19 mouse cellular contexts compared by ENCODE assay signal in the genomic region with DNA sequence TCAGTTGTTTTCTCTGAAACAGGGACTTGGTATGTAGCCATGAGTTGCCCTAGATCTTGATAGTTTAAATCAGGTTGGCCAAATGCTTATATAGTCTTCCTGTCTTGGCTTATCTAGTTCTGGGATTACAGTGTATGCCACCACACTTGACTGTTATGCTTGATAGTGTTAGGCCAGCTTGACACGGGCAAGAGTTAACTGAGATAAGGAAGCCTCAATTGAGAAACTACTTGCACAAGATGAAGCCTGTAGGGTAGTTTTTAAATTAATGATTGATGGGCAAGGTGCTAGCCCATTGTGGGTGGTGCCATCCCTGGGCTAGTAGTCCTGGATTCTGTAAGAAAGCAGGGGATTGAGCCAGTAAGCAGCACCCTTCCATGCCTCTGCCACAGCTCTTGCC. TPM values are rescaled to one million over a fixed set of nuclear protein-coding genes. Genes with fewer than 3 reads are reported as not detected.
DNase-seq lines count a peak whose midpoint lies in the region; ATAC-seq and TF ChIP-seq lines count a peak whose summit lies in the region.
"Had no signal": no experiment of that assay in that cellular context is flagged by ENCODE, and none has a peak within 500 bp of the region (broad histone marks: within the 10 kb centered on the region; RNA-seq: fewer than 3 reads in every experiment).

No protein-coding gene starts in this region.

- no peak for TF ChIP-seq CTCF in liver, embryonic 14.5 days (IDR thresholded peaks at IDR 0.05; ENCODE audit: low read depth)

- peak; percentile 92 for TF ChIP-seq EP300 in liver, embryonic 14.5 days (IDR thresholded peaks at IDR 0.05; ENCODE audit: low read depth)

- peaks cover 27% of the 10 kb centered on the region for H3K36me3 ChIP-seq in heart, embryonic 13.5 days
- H3K36me3 ChIP-seq in neural tube, embryonic 12.5 days = peaks cover 20% of the 10 kb centered on the region
- H3K36me3 ChIP-seq in neural tube, embryonic 15.5 days = peaks cover 14% of the 10 kb centered on the region
- H3K36me3 ChIP-seq in liver, embryonic 14.5 days (replicated peaks; ENCODE audit: control insufficient read depth, insufficient read depth, low read depth) = peaks cover 30% of the 10 kb centered on the region

- no peak overlapping the region for H3K9ac ChIP-seq in heart, embryonic 13.5 days
- peak overlapping the region; percentile 29; the same call in 1 of the 2 replicates for H3K9ac ChIP-seq in neural tube, embryonic 12.5 days
- no peak overlapping the region for H3K9ac ChIP-seq in neural tube, embryonic 15.5 days (replicated peaks)
- no peak overlapping the region; the same call in 1 of the 2 replicates for H3K9ac ChIP-seq in liver, embryonic 14.5 days (replicated peaks)
- H3K9ac ChIP-seq: embryonic facial prominence, embryonic 12.5 days; forebrain, embryonic 15.5 days; hindbrain, embryonic 13.5 days; limb, embryonic 12.5 days had no signal

- H3K4me3 ChIP-seq in heart, embryonic 13.5 days = 0 out of 2 replicates have a peak overlapping the region, but pooled peaks have one; percentile 1
- no peak overlapping the region for H3K4me3 ChIP-seq in neural tube, embryonic 12.5 days
- H3K4me3 ChIP-seq in neural tube, embryonic 15.5 days (replicated peaks) = no peak overlapping the region
- no peak overlapping the region for H3K4me3 ChIP-seq in liver, embryonic 14.5 days (ENCODE audit: insufficient read depth in 1 of 2, low read depth in 2 of 2, low read length in 2 of 2)
- H3K4me3 ChIP-seq: embryonic facial prominence, embryonic 12.5 days; forebrain, embryonic 15.5 days; hindbrain, embryonic 13.5 days; limb, embryonic 12.5 days had no signal

- no peak for ATAC-seq in heart, embryonic 13.5 days (ENCODE audit: extremely low read depth, insufficient number of reproducible peaks, low FRiP score, low TSS enrichment)
- ATAC-seq in neural tube, embryonic 12.5 days (ENCODE audit: low FRiP score, low read depth) = no peak
- ATAC-seq in neural tube, embryonic 15.5 days (ENCODE audit: low FRiP score) = no peak
- ATAC-seq in liver, embryonic 14.5 days (ENCODE audit: insufficient read depth) = peak; percentile 55
- no peak for ATAC-seq in CD4-positive, CD25-positive, alpha-beta regulatory T cell, adult 4 months
- ATAC-seq: forebrain, embryonic 15.5 days; inflammation-experienced regulatory T-cells, adult 6 months; midbrain, embryonic 16.5 days had no signal

- H3K9me3 ChIP-seq in heart, embryonic 13.5 days = no peaks in the 10 kb centered on the region
- no peaks in the 10 kb centered on the region for H3K9me3 ChIP-seq in neural tube, embryonic 12.5 days
- H3K9me3 ChIP-seq in neural tube, embryonic 15.5 days (replicated peaks) = no peaks in the 10 kb centered on the region
- no peaks in the 10 kb centered on the region for H3K9me3 ChIP-seq in liver, embryonic 14.5 days (ENCODE audit: control insufficient read depth, low read length)
- H3K9me3 ChIP-seq: embryonic facial prominence, embryonic 12.5 days; forebrain, embryonic 15.5 days; hindbrain, embryonic 13.5 days; limb, embryonic 12.5 days had no signal

- intact Hi-C loops in heart, postnatal 14 days (cut with DNase I) = loop anchor here (5.0 kb wide), 1 partner anchor 56 kb away; the partner anchor contains the start of genes Cul4a and Pcid2

- peaks cover 48% of the 10 kb centered on the region for H3K4me1 ChIP-seq in heart, embryonic 13.5 days
- H3K4me1 ChIP-seq in neural tube, embryonic 12.5 days = peaks cover 18% of the 10 kb centered on the region
- peaks cover 33% of the 10 kb centered on the region for H3K4me1 ChIP-seq in neural tube, embryonic 15.5 days
- peaks cover 36 to 39% of the 10 kb centered on the region in 2 experiments for H3K4me1 ChIP-seq in liver, embryonic 14.5 days (replicated peaks; ENCODE audit: control insufficient read depth in 2 of 2, insufficient read depth in 2 of 2, low read length in 1 of 2)

- no peaks in the 10 kb centered on the region for H3K27me3 ChIP-seq in heart, embryonic 13.5 days (replicated peaks)
- H3K27me3 ChIP-seq in neural tube, embryonic 12.5 days (replicated peaks) = no peaks in the 10 kb centered on the region
- no peaks in the 10 kb centered on the region for H3K27me3 ChIP-seq in neural tube, embryonic 15.5 days (replicated peaks)
- no peaks in the 10 kb centered on the region for H3K27me3 ChIP-seq in liver, embryonic 14.5 days (ENCODE audit: control insufficient read depth, insufficient read depth, low read length)
- H3K27me3 ChIP-seq: embryonic facial prominence, embryonic 12.5 days; forebrain, embryonic 15.5 days; hindbrain, embryonic 13.5 days; limb, embryonic 12.5 days had no signal

- 39% methylated on average over 1 of the region's 1 CpGs for WGBS in heart, embryonic 13.5 days
- WGBS in neural tube, embryonic 12.5 days = 90% methylated on average over 1 of the region's 1 CpGs
- 92% methylated on average over 1 of the region's 1 CpGs for WGBS in neural tube, embryonic 15.5 days
- WGBS in liver, embryonic 14.5 days (ENCODE audit: insufficient replicate concordance) = 14% methylated on average over 1 of the region's 1 CpGs

- H3K27ac ChIP-seq in heart, embryonic 13.5 days (replicated peaks) = no peak overlapping the region
- no peak overlapping the region for H3K27ac ChIP-seq in neural tube, embryonic 12.5 days
- H3K27ac ChIP-seq in neural tube, embryonic 15.5 days (replicated peaks) = no peak overlapping the region
- H3K27ac ChIP-seq in liver, embryonic 14.5 days = no peak overlapping the region; the same call in 1 of the 2 replicates
- H3K27ac ChIP-seq: embryonic facial prominence, embryonic 12.5 days; forebrain, embryonic 15.5 days; hindbrain, embryonic 13.5 days; limb, embryonic 12.5 days; macrophage had no signal

- DNase-seq in heart, postnatal 14 days = no peak
- peak; percentile 44 to 57 (median 50) for DNase-seq in liver, embryonic 14.5 days (ENCODE audit: low read depth in 3 of 3, low spot score in 3 of 3)
- DNase-seq in adrenal gland, postnatal 36 days = no peak
- DNase-seq in frontal cortex, adult 2 months (ENCODE audit: extremely low spot score in 1 of 2, low spot score in 1 of 2) = no peak
- DNase-seq: cerebellum, adult 9-11 months; heart, postnatal 10 days; right cerebral cortex, adult 18-20 months; thymus, postnatal 4 days had no signal

- peak overlapping the region; percentile 22; the same call in 1 of the 2 replicates for H3K4me2 ChIP-seq in heart, embryonic 13.5 days
- H3K4me2 ChIP-seq in neural tube, embryonic 12.5 days (replicated peaks) = no peak overlapping the region
- H3K4me2 ChIP-seq in neural tube, embryonic 15.5 days = no peak overlapping the region
- H3K4me2 ChIP-seq in liver, embryonic 14.5 days (ENCODE audit: low read depth) = peak overlapping the region; percentile 49
- H3K4me2 ChIP-seq: embryonic facial prominence, embryonic 12.5 days; forebrain, embryonic 15.5 days; hindbrain, embryonic 13.5 days; limb, embryonic 12.5 days had no signal

RNA-seq across cellular contexts. Expression of gene Lamp1, which starts 4.6 kb away (rescaled TPM):
- polyA plus RNA-seq in heart, embryonic 13.5 days (2015; fragmentation: Nextera tagmentation; extraction: Ambion mirVana) = 305 and 332 TPM in 2 replicates
- 100 to 1,000 TPM; 328 to 332 TPM for total RNA-seq in heart, postnatal 14 days (2021)
- polyA plus RNA-seq in neural tube, embryonic 12.5 days (2016; fragmentation: Nextera tagmentation; extraction: Ambion mirVana) = 247 and 255 TPM in 2 replicates
- 286 and 295 TPM in 2 replicates for polyA plus RNA-seq in neural tube, embryonic 15.5 days (2015; fragmentation: Nextera tagmentation; extraction: Ambion mirVana)
- 112 and 137 TPM in 2 replicates for polyA plus RNA-seq in liver, embryonic 14.5 days (2012; rRNA removed)
- 178 and 198 TPM in 2 replicates for polyA plus RNA-seq in liver, embryonic 14.5 days (2014; fragmentation: Nextera tagmentation; extraction: Ambion mirVana)
- 100 to 1,000 TPM; 442 to 454 TPM for total RNA-seq in adrenal gland, postnatal 36 days (2021)
- polyA plus RNA-seq in frontal cortex, adult 2 months (2012; rRNA removed) = 391 and 397 TPM in 2 replicates
- polyA plus RNA-seq in CD4-positive, CD25-positive, alpha-beta regulatory T cell, adult 4 months (2017; shearing (Covaris generic)) = 10 to 100 TPM; 12.6 to 25.2 TPM

RNA-seq across cellular contexts. Expression of gene Grtp1, which starts 36.9 kb away (rescaled TPM):
- polyA plus RNA-seq in heart, embryonic 13.5 days (2015; fragmentation: Nextera tagmentation; extraction: Ambion mirVana) = 17.1 and 19.9 TPM in 2 replicates
- total RNA-seq in heart, postnatal 14 days (2021) = 1 to 10 TPM; 2.8 to 2.9 TPM
- polyA plus RNA-seq in neural tube, embryonic 12.5 days (2016; fragmentation: Nextera tagmentation; extraction: Ambion mirVana) = 11.1 and 11.3 TPM in 2 replicates
- 14.4 and 19.0 TPM in 2 replicates for polyA plus RNA-seq in neural tube, embryonic 15.5 days (2015; fragmentation: Nextera tagmentation; extraction: Ambion mirVana)
- 5.7 TPM in 2 replicates for polyA plus RNA-seq in liver, embryonic 14.5 days (2012; rRNA removed)
- polyA plus RNA-seq in liver, embryonic 14.5 days (2014; fragmentation: Nextera tagmentation; extraction: Ambion mirVana) = 9.5 and 10.1 TPM in 2 replicates
- total RNA-seq in adrenal gland, postnatal 36 days (2021) = 10 to 100 TPM; 11.7 to 13.6 TPM
- polyA plus RNA-seq in frontal cortex, adult 2 months (2012; rRNA removed) = 7.0 TPM in 2 replicates
- 1 to 10 TPM; 2.8 to 3.2 TPM for polyA plus RNA-seq in CD4-positive, CD25-positive, alpha-beta regulatory T cell, adult 4 months (2017; shearing (Covaris generic))

RNA-seq across cellular contexts. Expression of gene Cul4a, which starts 58.1 kb away (rescaled TPM):
- polyA plus RNA-seq in heart, embryonic 13.5 days (2015; fragmentation: Nextera tagmentation; extraction: Ambion mirVana) = 99.5 and 102 TPM in 2 replicates
- 10 to 100 TPM; 78.0 to 78.3 TPM for total RNA-seq in heart, postnatal 14 days (2021)
- polyA plus RNA-seq in neural tube, embryonic 12.5 days (2016; fragmentation: Nextera tagmentation; extraction: Ambion mirVana) = 84.7 and 85.9 TPM in 2 replicates
- 68.1 and 75.6 TPM in 2 replicates for polyA plus RNA-seq in neural tube, embryonic 15.5 days (2015; fragmentation: Nextera tagmentation; extraction: Ambion mirVana)
- polyA plus RNA-seq in liver, embryonic 14.5 days (2012; rRNA removed) = 38.9 and 48.5 TPM in 2 replicates
- 68.8 and 83.0 TPM in 2 replicates for polyA plus RNA-seq in liver, embryonic 14.5 days (2014; fragmentation: Nextera tagmentation; extraction: Ambion mirVana)
- total RNA-seq in adrenal gland, postnatal 36 days (2021) = 100 to 1,000 TPM; 108 to 166 TPM
- 43.7 and 53.5 TPM in 2 replicates for polyA plus RNA-seq in frontal cortex, adult 2 months (2012; rRNA removed)
- 10 to 100 TPM; 20.3 to 20.5 TPM for polyA plus RNA-seq in CD4-positive, CD25-positive, alpha-beta regulatory T cell, adult 4 months (2017; shearing (Covaris generic))

RNA-seq across cellular contexts. Expression of gene Pcid2, which starts 58.3 kb away (rescaled TPM):
- polyA plus RNA-seq in heart, embryonic 13.5 days (2015; fragmentation: Nextera tagmentation; extraction: Ambion mirVana) = 24.2 and 25.7 TPM in 2 replicates
- 10 to 100 TPM in 1 of 2 experiments, 1 to 10 TPM in 1; 8.8 to 10.7 TPM for total RNA-seq in heart, postnatal 14 days (2021)
- 54.9 and 56.5 TPM in 2 replicates for polyA plus RNA-seq in neural tube, embryonic 12.5 days (2016; fragmentation: Nextera tagmentation; extraction: Ambion mirVana)
- polyA plus RNA-seq in neural tube, embryonic 15.5 days (2015; fragmentation: Nextera tagmentation; extraction: Ambion mirVana) = 36.4 and 38.0 TPM in 2 replicates
- 9.9 and 10.9 TPM in 2 replicates for polyA plus RNA-seq in liver, embryonic 14.5 days (2012; rRNA removed)
- 12.3 and 13.2 TPM in 2 replicates for polyA plus RNA-seq in liver, embryonic 14.5 days (2014; fragmentation: Nextera tagmentation; extraction: Ambion mirVana)
- 10 to 100 TPM; 21.6 to 23.1 TPM for total RNA-seq in adrenal gland, postnatal 36 days (2021)
- 32.5 and 34.8 TPM in 2 replicates for polyA plus RNA-seq in frontal cortex, adult 2 months (2012; rRNA removed)
- polyA plus RNA-seq in CD4-positive, CD25-positive, alpha-beta regulatory T cell, adult 4 months (2017; shearing (Covaris generic)) = 10 to 100 TPM; 38.6 to 56.6 TPM

Comparison
In these comparisons a context has a peak if more than half of its experiments do, and no peak if none do; other contexts are left out.
1. H3K4me2 ChIP-seq: peak in heart, embryonic 13.5 days (single experiment) and liver, embryonic 14.5 days (single experiment); none in neural tube, embryonic 12.5 days (single experiment) and neural tube, embryonic 15.5 days (single experiment).
2. DNase-seq: peak in liver, embryonic 14.5 days (3 of 3); none in heart, postnatal 14 days (0 of 2), adrenal gland, postnatal 36 days (0 of 2) and frontal cortex, adult 2 months (0 of 2).